Mouse (Mus musculus): ENCODE results near the gene Gm10130.
"Not testable (repeated sequence)": the region's sequence is repeated elsewhere in the genome, so short reads cannot be mapped to it uniquely, and the experiment has no call there.

The Gm10130 gene

DNA sequence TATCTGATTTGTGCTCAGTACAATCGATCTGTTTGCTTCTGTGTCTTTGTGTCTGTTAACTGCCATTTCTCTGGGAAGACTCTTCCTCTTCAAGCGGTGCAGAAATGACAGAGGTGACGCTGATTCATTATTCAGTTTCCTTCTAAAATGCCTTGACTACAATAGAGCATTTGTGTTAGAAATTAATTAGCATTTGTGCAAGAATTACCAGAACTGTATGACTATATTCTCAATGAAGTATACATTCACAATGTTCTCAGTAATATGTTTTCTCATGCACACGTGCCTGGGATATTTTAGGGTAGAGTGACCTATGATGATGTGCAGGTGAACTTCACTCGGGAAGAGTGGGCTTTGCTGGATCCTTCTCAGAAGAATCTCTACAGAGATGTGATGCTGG, at the start of gene Gm10130:
Gm10130 (plus strand) TSS at position 301 of the 400 bp plus-strand sequence.
- no peak for DNase-seq (ENCODE audit: low read depth, low spot score)

- DNase-seq (ENCODE audit: low read depth, low spot score), result no peak
These were observed 29.8 kb upstream of the Gm10130 start for GRCm38 (mm10) chr2:150293669-150294068.

DNA sequence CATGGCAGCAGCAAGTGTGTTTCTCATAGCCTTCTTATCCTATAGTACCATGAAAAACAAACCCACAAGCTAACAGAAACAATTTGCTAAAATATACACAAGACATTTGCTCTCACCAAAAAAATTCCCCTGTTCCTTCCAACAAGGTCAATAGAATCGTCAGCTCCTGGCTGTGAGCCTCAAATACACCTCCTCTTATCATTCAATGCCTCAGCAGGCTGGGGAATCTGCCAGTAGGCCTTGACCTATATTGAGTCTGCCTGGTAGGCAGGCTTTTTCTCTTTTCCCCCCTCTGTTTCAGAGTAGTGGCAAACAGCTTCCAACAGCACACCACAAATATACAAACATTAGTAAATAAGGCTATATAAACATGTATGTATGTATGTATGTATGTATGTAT, 24.4 kb upstream of the Gm10130 start:
- DNase-seq (ENCODE audit: low read depth, low spot score), result no peak

GRCm38 (mm10) chr2:150307183-150307773, 16.2 kb upstream of the Gm10130 start:
- DNase-seq (ENCODE audit: low read depth, low spot score), result no peak

DNA sequence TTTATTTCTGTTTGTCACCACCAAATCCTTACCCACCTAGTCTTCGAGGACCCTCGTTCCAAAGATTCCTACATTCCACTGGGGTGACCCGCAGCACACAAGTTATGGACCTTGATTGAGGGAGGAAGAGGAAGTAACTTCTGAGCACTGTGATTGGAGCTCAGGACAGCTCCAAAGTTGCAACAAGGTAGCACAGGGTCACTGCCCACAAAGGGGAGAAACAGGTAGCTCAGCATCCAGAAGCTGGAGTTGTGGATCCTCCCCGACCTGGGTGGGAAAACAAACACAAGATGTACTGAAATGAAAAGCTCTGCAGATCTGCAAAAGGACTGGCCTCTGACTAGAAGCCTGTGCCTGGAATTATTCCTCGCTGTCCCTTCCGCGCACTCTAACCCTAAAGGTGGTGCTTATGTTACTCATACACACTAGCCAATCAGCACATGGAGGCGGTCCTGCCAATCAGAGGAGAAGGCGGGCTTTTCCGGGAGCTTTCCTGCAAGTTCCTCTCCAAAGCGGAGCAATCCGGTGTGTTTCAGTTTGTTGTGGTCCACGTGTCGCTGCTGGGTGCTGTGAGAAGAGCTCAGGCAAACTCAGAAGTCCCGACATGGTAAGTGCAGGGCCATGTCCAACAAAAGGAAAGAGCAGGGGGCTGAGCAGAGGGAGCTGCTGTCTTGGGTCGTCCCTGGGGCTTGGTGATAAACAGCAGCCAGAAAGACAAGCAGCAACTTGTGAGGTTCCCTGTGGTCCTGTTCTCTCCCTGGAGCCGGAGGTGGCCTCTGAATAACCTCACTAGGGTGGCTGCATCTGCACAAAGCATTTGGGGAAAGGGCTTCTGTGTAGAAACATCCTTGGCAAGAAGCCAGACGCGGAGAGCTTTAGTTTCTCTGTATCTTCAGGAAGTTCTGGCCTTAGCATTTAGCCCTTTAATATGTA, 12.3 kb upstream of the Gm10130 start:
- DNase-seq (ENCODE audit: low read depth, low spot score), result peak; percentile 73

DNA sequence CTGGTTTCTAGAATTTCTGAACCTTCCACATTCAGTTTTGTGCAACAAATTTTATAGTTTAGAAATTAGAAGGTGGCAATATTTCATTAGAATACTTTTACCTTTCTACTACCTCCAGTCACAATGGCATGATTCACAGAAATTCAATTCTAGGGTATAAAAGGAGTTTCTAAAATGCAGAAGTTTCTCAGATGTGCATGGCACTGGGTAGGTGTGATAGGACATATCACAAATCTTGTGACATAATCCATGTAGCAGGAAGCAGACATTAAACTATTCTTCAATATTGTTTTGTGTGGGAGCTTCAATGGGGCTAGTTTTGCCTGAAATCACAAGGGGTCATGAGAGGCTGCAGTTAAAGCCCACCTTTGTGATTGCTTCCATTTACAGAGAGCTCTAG, 7.4 kb upstream of the Gm10130 start:
- DNase-seq (ENCODE audit: low read depth, low spot score), result no peak

DNA sequence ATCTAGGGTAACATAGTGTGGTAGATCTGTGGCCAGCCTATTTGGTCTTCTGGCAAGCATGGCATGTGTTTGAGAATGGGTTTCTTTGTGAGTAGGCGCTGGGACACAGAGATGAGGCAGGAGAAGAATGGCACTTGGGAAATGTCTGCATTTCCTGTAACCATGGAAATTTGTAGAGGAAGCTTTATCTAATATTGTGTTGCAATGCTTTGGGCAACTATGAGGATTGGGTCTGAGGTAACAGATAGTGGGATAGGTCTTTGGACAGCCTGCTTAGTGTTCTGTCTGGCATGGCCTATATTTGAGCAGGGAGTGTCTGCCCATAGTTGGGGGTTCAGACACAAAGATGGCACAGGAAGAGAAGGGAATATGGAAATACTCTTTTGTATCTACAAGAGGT, 4.5 kb upstream of the Gm10130 start:
- DNase-seq (ENCODE audit: low read depth, low spot score), result no peak

DNA sequence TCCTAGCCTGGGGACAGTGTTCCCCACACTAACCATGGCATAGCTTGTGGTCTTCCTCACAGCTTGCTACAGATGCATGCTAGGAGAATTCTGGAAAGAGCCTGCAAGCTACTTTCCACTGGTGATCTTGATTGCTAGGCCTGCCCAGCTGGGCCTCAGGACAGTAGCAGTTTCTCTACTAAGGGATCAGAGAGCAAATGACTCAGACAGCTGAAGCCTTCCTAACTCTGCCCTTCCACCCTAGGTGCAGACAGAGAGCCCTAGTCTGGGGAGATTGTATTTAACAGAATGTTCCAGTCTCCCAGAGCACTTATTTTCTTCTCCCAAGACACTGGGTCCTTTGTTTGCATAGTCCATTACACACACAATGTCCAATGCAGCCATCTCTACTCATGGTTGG, 33.6 kb downstream of the Gm10130 start:
- DNase-seq (ENCODE audit: low read depth, low spot score), result not testable (repeated sequence)

GRCm38 (mm10) chr2:150362113-150362877, 38.8 kb downstream of the Gm10130 start, which contains the start of gene 3300002I08Rik:
Gene 3300002I08Rik (minus strand): TSS chr2:150362765.
- peak; percentile 69 for DNase-seq (ENCODE audit: low read depth, low spot score)

DNA sequence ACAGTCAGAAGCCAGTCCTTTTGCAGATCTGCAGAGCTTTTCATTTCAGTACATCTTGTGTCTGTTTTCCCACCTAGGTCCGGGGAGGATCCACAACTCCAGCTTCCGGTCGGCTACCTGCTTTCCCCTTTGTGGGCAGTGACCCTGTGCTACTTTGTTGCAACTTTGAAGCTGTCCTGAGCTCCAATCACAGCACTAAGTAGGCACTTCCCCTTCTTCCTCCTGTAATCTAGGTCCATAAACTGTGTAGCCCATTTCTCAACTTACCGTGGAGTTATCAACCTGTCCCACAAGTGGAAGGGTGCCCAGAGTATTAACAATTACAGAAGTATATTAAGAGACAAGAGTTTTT, 39.4 kb downstream of the Gm10130 start:
- no peak for DNase-seq (ENCODE audit: low read depth, low spot score)

DNA sequence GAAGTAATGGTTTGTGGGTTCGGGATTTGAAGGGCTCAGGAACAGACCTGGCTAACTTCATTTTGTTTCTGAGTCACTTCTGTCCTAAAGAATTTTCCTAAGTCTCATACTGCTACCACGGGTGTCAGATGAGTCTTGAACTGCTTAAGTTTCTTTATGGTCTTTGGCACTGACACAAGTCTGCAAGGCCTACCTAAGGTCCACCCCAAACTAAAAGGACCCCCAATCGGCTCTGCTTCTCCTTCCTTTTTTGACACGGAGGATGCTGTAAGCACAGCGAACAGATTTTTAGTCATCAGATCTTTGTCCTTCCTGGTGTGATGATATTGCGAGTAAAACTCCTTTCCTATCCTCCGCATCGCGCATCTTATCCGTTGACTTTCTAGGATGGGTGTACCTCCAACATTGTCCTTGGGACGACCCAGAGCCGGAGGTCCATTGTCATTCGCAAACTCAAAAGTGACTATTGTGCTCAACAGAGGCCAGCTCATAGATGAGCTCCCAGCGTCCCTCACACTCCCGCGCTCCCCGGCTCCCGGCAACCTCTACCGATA, 62.1 kb downstream of the Gm10130 start:
- not testable (repeated sequence) for DNase-seq (ENCODE audit: low read depth, low spot score)

GRCm38 (mm10) chr2:150390198-150390597, 66.7 kb downstream of the Gm10130 start:
- no peak for DNase-seq (ENCODE audit: low read depth, low spot score)

- DNase-seq (ENCODE audit: low read depth, low spot score), result not testable (repeated sequence)
These were observed 88.6 kb downstream of the Gm10130 start for GRCm38 (mm10) chr2:150412146-150412545.

Measured in embryo, embryonic 11.5 days (tissue).